Mouse (Mus musculus) megakaryocyte-erythroid progenitor cell, adult 5-6 weeks (primary cell): ENCODE results near the gene Gm15107. TPM values are rescaled to one million over a fixed set of nuclear protein-coding genes. Genes with fewer than 3 reads are reported as not detected.
"Not testable (repeated sequence)": the region's sequence is repeated elsewhere in the genome, so short reads cannot be mapped to it uniquely, and the experiment has no call there.

Source experiments
- ATAC-seq: replicated peaks from 2 replicates; pipeline ENCODE4 v1.8.0; 2016; ENCODE audit warnings: mild to moderate bottlenecking, inconsistent platforms; ENCODE audit not compliant: severe bottlenecking, poor library complexity, low FRiP score, low TSS enrichment
- total RNA-seq, 2 experiments: library from RNA; stranded (forward) in 1 of 2; stranded (reverse) in 1 of 2; fragments of 200-1000, 215-1000 nt in 1 of 2; fragments of >200 nt in 1 of 2; fragmentation: Nextera tagmentation in 1 of 2; gene quantifications; 2 replicates each; pipeline ENCODE4 v1.2.3; 2014 to 2017

Gm15107 gene
- total RNA-seq (2014; fragmentation: Nextera tagmentation) (not detected in 2 replicates), total RNA-seq (2017) (not detected in 2 replicates)

GRCm38 (mm10) chrX:148180424-148180823, at the start of gene Gm15107:
TSS of gene Gm15107 (plus strand) at chrX:148180724.
- not testable (repeated sequence) for ATAC-seq

Other genes starting within 250 kb of the Gm15107 start
- gene Gm15080, start 187.7 kb upstream of the Gm15107 start, total RNA-seq (2014; fragmentation: Nextera tagmentation), result not detected in 2 replicates
- gene Gm15080, start 187.7 kb upstream of the Gm15107 start, total RNA-seq (2017), result not detected in 2 replicates